Mouse (Mus musculus): ENCODE measurements around the gene Mtmr10. TPM values are rescaled to one million over a fixed set of nuclear protein-coding genes. Genes with fewer than 3 reads are reported as not detected.

The Mtmr10 gene
- polyA plus RNA-seq, 1 experiment = 9.4 TPM

DNA sequence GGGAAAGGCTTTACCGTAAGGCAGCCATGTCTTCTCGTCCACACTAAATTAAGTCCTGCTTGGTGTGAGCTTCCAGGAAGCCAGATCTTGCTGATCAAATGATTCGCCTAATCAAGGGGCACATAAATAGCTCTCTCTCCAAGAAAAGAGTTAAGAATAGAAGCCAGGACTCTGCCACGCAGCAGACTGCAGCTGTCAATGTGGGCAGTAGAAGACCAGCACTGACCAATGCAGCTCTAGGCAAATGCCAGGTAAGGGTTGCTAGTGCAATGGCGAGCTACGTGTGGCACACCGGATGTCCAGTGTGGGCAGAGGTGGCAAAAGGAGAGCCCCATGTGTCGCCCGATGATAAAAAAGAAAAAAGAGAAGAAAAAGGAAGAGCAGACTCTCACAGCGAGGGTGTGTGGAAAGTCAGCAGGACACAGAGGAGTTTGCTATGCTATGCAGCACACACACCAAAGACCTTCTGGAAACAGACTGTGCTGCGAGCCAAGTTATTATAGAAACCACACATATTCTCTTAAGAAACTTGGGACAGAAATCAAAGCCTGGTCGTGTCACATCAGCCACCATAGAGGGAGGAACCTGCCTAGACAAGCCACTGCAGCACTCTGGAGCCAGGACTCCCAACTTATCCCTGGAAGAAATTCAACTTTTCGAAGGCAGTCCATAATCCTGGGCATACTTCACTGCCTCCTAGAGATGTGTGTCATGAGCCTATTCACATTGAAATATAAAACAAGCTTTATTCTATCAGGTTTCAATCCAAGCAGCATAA is 21.8 kb upstream of the Mtmr10 start:
- Histone ChIP-seq H3K79me3 (ENCODE audit: low read depth) (no peaks in the 10 kb centered on the region), H3K79me2 (ENCODE audit: control insufficient read depth, insufficient read depth) (no peaks in the 10 kb centered on the region), H3K4me3 (ENCODE audit: insufficient read depth, poor library complexity, severe bottlenecking) (no peak overlapping the region), H3ac (ENCODE audit: control insufficient read depth, insufficient read length, low read depth) (no peak overlapping the region), H3K27me3 (ENCODE audit: control insufficient read depth, insufficient read depth, insufficient read length) (no peaks in the 10 kb centered on the region), H3K36me3 (ENCODE audit: control insufficient read depth, insufficient read depth) (no peaks in the 10 kb centered on the region)
- TF ChIP-seq MYOG (IDR thresholded peaks at IDR 0.05; ENCODE audit: control insufficient read depth, extremely low read depth, insufficient read length) (no peak), CEBPB (IDR thresholded peaks at IDR 0.05; ENCODE audit: low read depth) (no peak), FOSL1 (IDR thresholded peaks at IDR 0.05; ENCODE audit: insufficient read depth, low read length, poor library complexity, severe bottlenecking) (no peak), USF1 (IDR thresholded peaks at IDR 0.05; ENCODE audit: low read depth) (no peak), CTCF (IDR thresholded peaks at IDR 0.05; ENCODE audit: control insufficient read depth, insufficient read depth, insufficient read length) (no peak), MYOD1 (IDR thresholded peaks at IDR 0.05; ENCODE audit: control insufficient read depth, insufficient read length, low read depth) (no peak), MAX (IDR thresholded peaks at IDR 0.05) (no peak)

DNA sequence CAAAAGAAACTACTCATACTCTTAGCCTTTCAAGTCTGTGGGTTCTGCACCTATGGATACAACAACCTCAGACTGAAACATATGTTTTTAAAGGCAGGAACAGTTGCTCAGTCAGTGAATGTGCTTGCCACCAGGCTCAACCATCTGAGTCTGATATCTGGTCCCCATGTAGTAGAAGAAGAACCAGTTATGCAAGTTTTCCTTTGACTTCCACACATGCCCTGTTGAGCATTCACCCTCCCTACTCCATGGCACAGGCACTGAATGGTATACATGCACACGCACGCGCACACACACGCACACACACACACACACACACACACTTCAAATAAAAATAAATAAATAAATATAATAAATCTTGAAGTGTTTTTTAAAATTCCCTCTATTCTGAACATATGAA is 20.9 kb upstream of the Mtmr10 start:
- H3K79me3 ChIP-seq (ENCODE audit: low read depth) = no peaks in the 10 kb centered on the region
- TF ChIP-seq CEBPB (IDR thresholded peaks at IDR 0.05; ENCODE audit: low read depth) (no peak), FOSL1 (IDR thresholded peaks at IDR 0.05; ENCODE audit: insufficient read depth, low read length, poor library complexity, severe bottlenecking) (no peak), MYOG (IDR thresholded peaks at IDR 0.05; ENCODE audit: control insufficient read depth, extremely low read depth, insufficient read length) (no peak)
- H3K27me3 ChIP-seq (ENCODE audit: control insufficient read depth, insufficient read depth, insufficient read length) = no peaks in the 10 kb centered on the region
- H3ac ChIP-seq (ENCODE audit: control insufficient read depth, insufficient read length, low read depth) = no peak overlapping the region
- no peaks in the 10 kb centered on the region for H3K36me3 ChIP-seq (ENCODE audit: control insufficient read depth, insufficient read depth)
- no peak overlapping the region for H3K4me3 ChIP-seq (ENCODE audit: insufficient read depth, poor library complexity, severe bottlenecking)
- no peaks in the 10 kb centered on the region for H3K79me2 ChIP-seq (ENCODE audit: control insufficient read depth, insufficient read depth)

GRCm38 (mm10) chr7:64271926-64272325 is 15.5 kb upstream of the Mtmr10 start:
- TF ChIP-seq CEBPB (IDR thresholded peaks at IDR 0.05; ENCODE audit: low read depth) (no peak), CTCF (IDR thresholded peaks at IDR 0.05; ENCODE audit: control insufficient read depth, insufficient read depth, insufficient read length) (no peak)
- no peak overlapping the region for H3ac ChIP-seq (ENCODE audit: control insufficient read depth, insufficient read length, low read depth)
- no peaks in the 10 kb centered on the region for H3K27me3 ChIP-seq (ENCODE audit: control insufficient read depth, insufficient read depth, insufficient read length)
- H3K79me3 ChIP-seq (ENCODE audit: low read depth) = no peaks in the 10 kb centered on the region
- H3K4me3 ChIP-seq (ENCODE audit: insufficient read depth, poor library complexity, severe bottlenecking) = no peak overlapping the region
- H3K36me3 ChIP-seq (ENCODE audit: control insufficient read depth, insufficient read depth) = no peaks in the 10 kb centered on the region
- H3K79me2 ChIP-seq (ENCODE audit: control insufficient read depth, insufficient read depth) = no peaks in the 10 kb centered on the region

- TF ChIP-seq CEBPB (IDR thresholded peaks at IDR 0.05; ENCODE audit: low read depth) = no peak
- Histone ChIP-seq H3K36me3 (ENCODE audit: control insufficient read depth, insufficient read depth) (no peaks in the 10 kb centered on the region), H3K79me2 (ENCODE audit: control insufficient read depth, insufficient read depth) (no peaks in the 10 kb centered on the region), H3K27me3 (ENCODE audit: control insufficient read depth, insufficient read depth, insufficient read length) (no peaks in the 10 kb centered on the region), H3K79me3 (ENCODE audit: low read depth) (no peaks in the 10 kb centered on the region), H3ac (ENCODE audit: control insufficient read depth, insufficient read length, low read depth) (no peak overlapping the region), H3K4me3 (ENCODE audit: insufficient read depth, poor library complexity, severe bottlenecking) (no peak overlapping the region)
Observed at GRCm38 (mm10) chr7:64275518-64275917, 11.9 kb upstream of the Mtmr10 start.

GRCm38 (mm10) chr7:64276921-64277320 is 10.5 kb upstream of the Mtmr10 start:
- Histone ChIP-seq H3K27me3 (ENCODE audit: control insufficient read depth, insufficient read depth, insufficient read length) (no peaks in the 10 kb centered on the region), H3K79me2 (ENCODE audit: control insufficient read depth, insufficient read depth) (no peaks in the 10 kb centered on the region)

GRCm38 (mm10) chr7:64278526-64278925 is 8.9 kb upstream of the Mtmr10 start:
- H3K27me3 ChIP-seq (ENCODE audit: control insufficient read depth, insufficient read depth, insufficient read length) = no peaks in the 10 kb centered on the region
- H3K79me2 ChIP-seq (ENCODE audit: control insufficient read depth, insufficient read depth) = no peaks in the 10 kb centered on the region
- TF ChIP-seq MAX (IDR thresholded peaks at IDR 0.05) (no peak), FOSL1 (IDR thresholded peaks at IDR 0.05; ENCODE audit: insufficient read depth, low read length, poor library complexity, severe bottlenecking) (no peak), MYOG (IDR thresholded peaks at IDR 0.05; ENCODE audit: control insufficient read depth, extremely low read depth, insufficient read length) (no peak), CTCF (IDR thresholded peaks at IDR 0.05; ENCODE audit: control insufficient read depth, insufficient read depth, insufficient read length) (no peak), MYOD1 (IDR thresholded peaks at IDR 0.05; ENCODE audit: control insufficient read depth, insufficient read length, low read depth) (no peak), CEBPB (IDR thresholded peaks at IDR 0.05; ENCODE audit: low read depth) (no peak), USF1 (IDR thresholded peaks at IDR 0.05; ENCODE audit: low read depth) (no peak)
- no peak overlapping the region for H3K4me3 ChIP-seq (ENCODE audit: insufficient read depth, poor library complexity, severe bottlenecking)
- H3K36me3 ChIP-seq (ENCODE audit: control insufficient read depth, insufficient read depth) = no peaks in the 10 kb centered on the region
- no peak overlapping the region for H3ac ChIP-seq (ENCODE audit: control insufficient read depth, insufficient read length, low read depth)
- H3K79me3 ChIP-seq (ENCODE audit: low read depth) = no peaks in the 10 kb centered on the region

More at GRCm38 (mm10) chr7:64276921-64277320, 10.5 kb upstream of the Mtmr10 start:
- peak; percentile 38 for TF ChIP-seq USF1 (IDR thresholded peaks at IDR 0.05; ENCODE audit: low read depth)
- peak; percentile 90 for TF ChIP-seq FOSL1 (IDR thresholded peaks at IDR 0.05; ENCODE audit: insufficient read depth, low read length, poor library complexity, severe bottlenecking)
- TF ChIP-seq CTCF (IDR thresholded peaks at IDR 0.05; ENCODE audit: control insufficient read depth, insufficient read depth, insufficient read length) = no peak
- TF ChIP-seq MAX (IDR thresholded peaks at IDR 0.05) = peak; percentile 68
- peak; percentile 6 for TF ChIP-seq CEBPB (IDR thresholded peaks at IDR 0.05; ENCODE audit: low read depth)
- TF ChIP-seq MYOD1 (IDR thresholded peaks at IDR 0.05; ENCODE audit: control insufficient read depth, insufficient read length, low read depth) = peak; percentile 50
- no peak for TF ChIP-seq MYOG (IDR thresholded peaks at IDR 0.05; ENCODE audit: control insufficient read depth, extremely low read depth, insufficient read length)
- H3K36me3 ChIP-seq (ENCODE audit: control insufficient read depth, insufficient read depth) = no peaks in the 10 kb centered on the region
- peak overlapping the region; percentile 3 for H3ac ChIP-seq (ENCODE audit: control insufficient read depth, insufficient read length, low read depth)
- no peaks in the 10 kb centered on the region for H3K79me3 ChIP-seq (ENCODE audit: low read depth)
- no peak overlapping the region for H3K4me3 ChIP-seq (ENCODE audit: insufficient read depth, poor library complexity, severe bottlenecking)

Data from C2C12 (cell line).